Mouse (Mus musculus) CD4-positive, CD25-positive, alpha-beta regulatory T cell, adult 2 months (primary cell): ENCODE data around the gene Tcl1b5.
"Not testable (repeated sequence)": the region's sequence is repeated elsewhere in the genome, so short reads cannot be mapped to it uniquely, and the experiment has no call there.

ENCODE experiments used
- DNase-seq: peaks from one replicate; pipeline ENCODE4 v3.0.0-alpha.2; 2012; ENCODE audit warnings: low read depth, low spot score

The Tcl1b5 gene

DNA sequence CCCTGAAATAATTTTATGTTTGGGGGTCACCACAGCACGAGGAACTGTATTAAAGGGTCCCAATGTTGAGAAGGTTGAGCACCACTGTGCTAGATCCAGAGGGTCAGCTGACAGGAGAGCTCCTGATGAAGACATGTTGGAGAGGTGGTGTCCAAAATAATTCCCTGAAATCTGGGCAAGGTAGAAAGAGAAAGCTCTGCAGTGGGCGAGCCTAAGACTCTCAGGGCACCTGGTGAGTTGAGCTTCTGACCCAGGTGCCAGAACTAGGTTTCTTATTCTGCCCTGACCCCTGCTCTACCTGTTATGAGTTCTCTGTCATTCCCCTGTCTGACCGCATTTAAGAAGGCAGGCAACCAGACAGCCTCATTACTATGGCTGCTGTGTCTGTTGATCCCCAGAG lies at the start of gene Tcl1b5:
TSS of gene Tcl1b5 (plus strand) at position 301 of the 400 bp plus-strand sequence.
- not testable (repeated sequence) for DNase-seq

GRCm38 (mm10) chr12:105126516-105126915 lies 49.6 kb upstream of the Tcl1b5 start:
- no peak for DNase-seq

- no peak for DNase-seq
Observed at GRCm38 (mm10) chr12:105127607-105128006, 48.5 kb upstream of the Tcl1b5 start.

GRCm38 (mm10) chr12:105129494-105130205 lies 46.5 kb upstream of the Tcl1b5 start:
- not testable (repeated sequence) for DNase-seq

DNA sequence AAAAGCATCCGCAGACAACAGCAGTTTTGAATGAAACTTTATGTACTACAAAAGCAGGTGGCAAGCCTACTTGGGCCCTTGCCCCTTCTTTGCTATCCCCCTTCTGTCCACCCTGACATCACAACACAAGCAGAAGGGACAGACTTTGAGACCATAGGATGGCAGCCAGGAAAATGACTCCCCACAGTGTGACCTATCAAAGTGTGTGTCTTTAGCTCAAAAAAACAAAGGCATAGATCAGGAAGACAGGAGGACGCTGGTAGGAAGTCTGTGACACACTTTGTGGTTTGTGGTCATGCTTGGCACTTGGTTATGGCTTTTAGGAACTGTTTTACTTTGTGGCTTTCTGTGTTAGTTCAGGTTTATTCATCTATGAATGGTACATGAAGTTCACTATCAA lies 42.0 kb upstream of the Tcl1b5 start:
- not testable (repeated sequence) for DNase-seq

DNA sequence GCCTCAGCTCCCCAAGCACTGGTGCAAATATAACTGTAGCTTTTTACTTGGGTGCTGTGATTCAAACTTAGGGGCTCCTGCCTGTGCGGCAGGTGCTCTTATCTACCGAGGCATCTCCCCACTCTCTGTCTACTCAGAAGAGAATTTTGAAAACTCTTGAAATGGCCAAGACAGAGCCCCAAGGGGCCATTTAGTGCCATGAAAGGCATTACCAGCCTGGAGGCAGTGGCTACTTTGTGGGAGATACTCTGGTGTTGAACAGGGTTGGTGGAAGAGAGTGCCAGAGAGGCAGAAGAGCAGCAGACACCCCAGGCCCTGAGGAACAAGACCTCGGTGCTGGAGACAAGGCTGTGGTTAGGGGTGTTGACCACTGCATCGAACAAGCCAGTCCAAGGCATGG lies 41.3 kb upstream of the Tcl1b5 start:
- not testable (repeated sequence) for DNase-seq

- not testable (repeated sequence) for DNase-seq
Observed at GRCm38 (mm10) chr12:105137729-105138128, 38.4 kb upstream of the Tcl1b5 start.

- no peak for DNase-seq
Observed at GRCm38 (mm10) chr12:105143096-105143495, 33.0 kb upstream of the Tcl1b5 start.

DNA sequence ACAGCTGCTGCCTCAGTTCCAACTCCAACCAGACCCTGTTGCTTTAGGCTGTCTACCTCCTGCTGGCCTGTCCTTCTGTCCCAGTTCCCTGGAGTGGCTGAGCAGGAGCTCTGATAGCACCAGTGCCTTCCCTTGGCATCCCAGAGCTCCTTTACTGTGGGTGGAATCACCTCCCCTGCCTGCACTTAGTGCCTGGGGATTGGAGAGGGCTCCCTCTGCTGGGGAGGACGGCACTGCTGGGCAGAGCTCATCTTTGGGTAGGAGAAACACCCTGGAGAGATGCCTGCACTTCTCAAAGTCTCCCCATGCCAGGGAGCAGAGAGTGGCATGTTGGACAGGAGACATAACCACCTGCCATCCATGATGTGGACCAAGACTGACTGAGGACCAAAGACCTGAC lies 31.2 kb upstream of the Tcl1b5 start:
- DNase-seq = not testable (repeated sequence)

- no peak for DNase-seq
Observed at GRCm38 (mm10) chr12:105145714-105146113, 30.4 kb upstream of the Tcl1b5 start, which contains the start of gene Tcl1b2. Gene Tcl1b2 (plus strand): TSS chr12:105146014.

DNA sequence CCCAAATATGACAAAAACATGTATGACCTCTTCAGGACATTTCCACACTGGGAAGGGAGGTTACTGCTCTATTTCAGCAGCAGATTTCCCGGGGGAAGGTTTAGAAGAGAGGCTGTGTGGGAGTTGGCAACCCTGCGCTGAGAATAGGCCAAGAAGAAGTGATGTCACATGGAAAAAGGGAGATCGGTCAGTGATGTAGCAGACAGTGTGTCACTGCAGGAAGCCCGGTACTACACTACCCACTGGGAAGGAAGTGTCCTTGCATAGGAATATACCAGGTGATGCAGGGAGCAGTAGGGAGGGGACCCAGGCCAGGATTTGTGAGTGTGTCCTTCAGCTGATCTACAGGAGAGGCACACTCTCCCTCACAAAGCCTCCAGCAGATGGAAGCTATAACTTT lies 20.9 kb upstream of the Tcl1b5 start:
- DNase-seq = not testable (repeated sequence)

- no peak for DNase-seq
Observed at GRCm38 (mm10) chr12:105158842-105159241, 17.3 kb upstream of the Tcl1b5 start.

DNA sequence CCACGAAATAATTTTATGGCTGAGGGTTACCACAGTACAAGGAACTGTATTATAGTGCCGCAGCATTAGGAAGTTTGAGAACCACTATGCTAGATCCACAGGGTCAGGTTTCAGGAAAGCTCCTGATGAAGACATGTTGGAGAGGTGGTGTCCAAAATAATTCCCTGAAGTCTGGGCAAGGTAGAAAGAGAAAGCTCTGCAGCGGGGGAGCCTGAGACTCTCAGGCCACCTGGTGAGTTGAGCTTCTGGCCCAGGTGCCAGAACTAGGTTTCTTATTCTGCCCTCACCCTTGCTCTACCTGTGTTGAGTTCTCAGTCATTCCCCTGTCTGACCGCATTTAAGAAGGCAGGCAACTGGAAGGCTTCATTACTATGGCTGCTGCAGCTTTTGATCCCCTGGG lies 16.8 kb upstream of the Tcl1b5 start, which contains the start of gene Tcl1b1:
TSS of gene Tcl1b1 (plus strand) at position 301 of the 400 bp plus-strand sequence.
- DNase-seq = no peak

DNA sequence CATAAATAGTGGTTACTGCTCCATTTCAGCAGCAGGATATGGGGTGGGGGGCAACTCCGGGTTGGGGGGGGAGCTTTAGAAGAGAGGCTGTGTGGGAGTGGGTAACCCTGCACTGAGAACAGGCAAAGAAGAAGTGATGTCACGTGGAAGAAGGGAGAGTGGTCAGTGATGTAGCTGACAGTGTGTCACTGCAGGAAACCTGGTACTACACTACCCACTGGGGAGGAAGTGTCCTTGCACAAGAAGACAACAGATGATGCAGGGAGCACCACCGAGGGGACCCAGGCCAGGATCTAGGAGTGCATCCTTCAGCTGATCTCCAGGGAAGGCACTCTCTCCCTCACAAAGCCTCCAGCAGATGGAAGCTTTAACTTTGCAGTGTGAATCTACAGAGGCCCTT lies 9.4 kb upstream of the Tcl1b5 start:
- no peak for DNase-seq

GRCm38 (mm10) chr12:105173366-105173765 lies 2.8 kb upstream of the Tcl1b5 start:
- no peak for DNase-seq

DNA sequence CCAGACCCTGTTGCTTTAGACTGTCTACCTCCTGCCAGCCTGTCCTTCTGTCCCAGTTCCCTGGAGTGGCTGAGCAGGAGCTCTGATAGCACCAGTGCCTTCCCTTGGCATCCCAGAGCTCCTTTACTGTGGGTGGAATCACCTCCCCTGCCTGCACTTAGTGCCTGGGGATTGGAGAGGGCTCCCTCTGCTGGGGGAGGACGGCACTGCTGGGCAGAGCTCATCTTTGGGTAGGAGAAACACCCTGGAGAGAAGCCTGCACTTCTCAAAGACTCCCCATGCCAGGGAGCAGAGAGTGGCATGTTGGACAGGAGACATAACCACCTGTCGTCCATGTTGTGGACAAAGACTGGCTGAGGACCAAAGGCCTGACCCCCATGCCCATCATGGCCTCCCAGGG lies 1.8 kb upstream of the Tcl1b5 start:
- not testable (repeated sequence) for DNase-seq

- not testable (repeated sequence) for DNase-seq
Observed at GRCm38 (mm10) chr12:105181040-105181644, 5.0 kb downstream of the Tcl1b5 start.

GRCm38 (mm10) chr12:105188980-105189379 lies 12.8 kb downstream of the Tcl1b5 start:
- DNase-seq = not testable (repeated sequence)

DNA sequence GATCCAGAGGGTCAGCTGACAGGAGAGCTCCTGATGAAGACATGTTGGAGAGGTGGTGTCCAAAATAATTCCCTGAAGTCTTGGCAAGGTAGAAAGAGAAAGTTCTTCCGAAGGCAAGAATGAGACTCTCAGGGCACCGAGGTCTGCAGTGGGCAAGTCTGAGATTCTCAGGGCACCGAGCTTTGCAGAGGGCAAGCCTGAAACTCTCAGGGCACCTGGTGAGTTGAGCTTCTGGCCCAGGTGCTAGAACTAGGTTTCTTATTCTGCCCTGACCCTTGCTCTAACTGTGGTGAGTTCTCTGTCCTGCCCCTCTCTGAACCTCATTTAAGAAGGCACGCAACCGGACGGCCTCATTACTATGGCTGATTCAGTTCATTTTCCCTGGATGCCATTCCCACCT lies 14.6 kb downstream of the Tcl1b5 start, which contains the start of gene Tcl1b3:
TSS of gene Tcl1b3 (plus strand) at position 301 of the 400 bp plus-strand sequence.
- DNase-seq = not testable (repeated sequence)

DNA sequence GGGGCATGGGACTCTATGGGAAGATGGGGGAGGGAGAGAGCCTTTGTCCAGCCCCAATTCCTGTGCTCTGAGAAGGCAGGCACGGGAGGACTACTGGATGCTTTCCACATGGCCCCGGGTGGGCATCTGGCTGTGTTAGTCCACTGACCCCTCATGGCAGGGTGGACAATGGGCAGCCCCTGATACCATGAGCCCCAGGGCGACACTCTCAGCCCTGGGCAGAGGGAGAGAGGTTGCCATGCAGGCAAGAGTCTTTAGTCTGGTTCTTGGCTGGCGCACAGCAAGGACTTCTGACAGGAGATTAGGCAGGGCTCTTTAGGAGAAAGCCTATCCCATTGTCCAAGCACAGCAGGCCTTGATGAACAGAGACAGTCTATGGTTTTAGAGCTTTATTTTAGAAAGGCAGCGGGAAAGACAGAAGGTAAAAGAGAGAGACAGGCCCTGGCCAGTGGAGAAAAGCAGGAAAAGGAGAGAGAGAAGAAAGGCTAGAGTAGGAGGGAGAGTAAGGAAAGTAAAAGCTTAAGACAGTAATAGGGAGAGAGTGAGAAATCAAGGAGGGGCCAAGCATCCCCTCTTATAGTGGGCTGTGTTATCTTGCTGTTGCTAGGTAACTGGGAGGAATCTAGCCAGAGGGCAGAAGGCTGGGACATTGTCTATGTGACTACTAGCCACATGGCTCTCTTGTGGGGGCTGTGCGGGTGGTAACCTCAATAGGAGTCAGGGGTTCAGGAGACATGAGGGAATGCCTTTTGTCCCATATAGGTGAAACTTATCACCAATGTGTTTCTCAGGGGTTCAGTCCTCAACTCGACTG lies 23.7 kb downstream of the Tcl1b5 start:
- DNase-seq = not testable (repeated sequence)

DNA sequence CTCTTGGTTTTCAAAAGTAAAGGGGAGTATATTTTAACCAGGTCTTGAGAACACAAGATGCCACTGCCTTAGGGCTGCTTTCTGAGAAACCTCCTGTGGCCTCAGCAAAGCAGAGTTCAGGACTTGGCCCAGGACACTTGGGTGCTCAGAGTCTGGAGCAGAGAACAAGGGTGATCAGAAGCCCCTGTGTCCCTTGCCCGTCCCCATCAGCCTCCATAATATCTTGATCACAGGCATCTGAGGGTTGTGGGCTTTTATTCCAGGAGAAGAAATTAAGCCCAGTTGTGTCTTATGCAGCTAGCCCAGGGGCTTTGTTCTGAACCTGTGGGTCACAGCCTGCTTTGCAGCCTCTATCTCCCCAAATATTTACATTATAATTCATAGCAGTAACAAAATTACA lies 25.5 kb downstream of the Tcl1b5 start, which contains the start of gene Tcl1b4:
TSS of gene Tcl1b4 (plus strand) at position 301 of the 400 bp plus-strand sequence.
- DNase-seq = not testable (repeated sequence)

- DNase-seq = no peak
Observed at GRCm38 (mm10) chr12:105207071-105207470, 30.9 kb downstream of the Tcl1b5 start.
